Mouse (Mus musculus) heart, postnatal 36 days (tissue): Measurements from ENCODE around the gene Ttll7. TPM values are rescaled to one million over a fixed set of nuclear protein-coding genes. Genes with fewer than 3 reads are reported as not detected.

Source experiments
- DNase-seq, 2 experiments: peaks; one replicate each; pipeline ENCODE4 v3.0.0; 2021 to 2022
- intact Hi-C: fragments of 180-260 bp; cut with DNase I; formaldehyde crosslinking; loops from one replicate; pipeline ENCODE4 v1.15.1; 2025
- total RNA-seq, 2 experiments: library from RNA; stranded (reverse); gene quantifications; 2 replicates each; pipeline ENCODE4 v1.2.3; 2021

Ttll7 gene
- total RNA-seq: 1 to 10 TPM; 4.9 to 5.5 TPM

DNA sequence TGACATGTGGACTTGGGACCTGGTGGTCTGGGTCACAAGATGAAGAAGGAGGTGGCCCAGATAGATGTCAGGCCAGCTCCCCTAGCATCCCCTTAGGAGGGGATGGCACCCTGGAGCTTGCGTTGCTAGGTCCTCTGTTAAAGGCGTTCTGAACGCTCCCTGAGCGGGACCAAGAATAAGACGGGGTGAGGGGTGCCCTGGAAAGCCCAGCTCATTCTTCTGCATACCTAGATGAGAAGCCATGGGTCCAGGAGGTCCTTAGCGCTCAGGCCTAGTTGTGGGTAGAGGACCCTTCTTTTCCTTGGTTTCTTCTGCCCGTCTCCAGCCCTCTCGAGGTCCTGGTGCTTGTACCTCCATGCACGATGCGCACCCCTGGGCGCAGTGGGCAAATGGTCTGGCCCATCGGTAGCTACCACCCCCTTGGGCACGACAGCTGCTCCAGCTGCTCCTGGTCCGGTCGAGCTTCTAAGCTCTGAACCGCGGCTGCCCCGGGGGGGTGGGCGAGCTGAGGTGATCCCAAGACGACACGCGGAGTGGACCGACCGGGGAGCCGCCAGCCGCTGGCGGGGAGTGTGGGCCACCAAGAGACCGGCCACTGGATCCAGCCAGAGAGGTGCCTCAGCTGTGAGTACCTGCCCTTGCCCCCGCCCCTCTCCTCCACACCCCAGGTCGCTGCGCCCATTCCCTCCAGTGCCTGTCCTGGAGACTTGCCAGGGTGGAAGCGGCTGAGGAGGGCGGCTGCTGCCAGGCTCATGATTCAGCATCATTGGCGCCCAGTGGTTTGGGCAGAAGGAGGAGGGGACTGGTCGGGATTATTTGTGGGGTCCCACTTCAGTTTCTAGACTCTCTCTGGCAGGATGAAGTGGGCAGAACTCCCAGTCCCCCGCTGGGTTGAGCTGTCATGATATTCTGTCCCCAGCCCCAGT lies at the start of gene Ttll7:
Gene Ttll7, plus strand, starts transcription at position 402 of the 926 bp plus-strand sequence.
- intact Hi-C loops: loop anchor here (2.0 kb wide), 1 partner anchor 39 kb away; the partner anchor contains the start of gene Prkacb
- DNase-seq: peak; percentile 76 to 83

- DNase-seq: no peak
- intact Hi-C loops: loop anchor here (2.0 to 10.0 kb wide), 4 partner anchors 41 to 867 kb away; partner anchors contain the start of genes Rpf1 and Ttll7
Measured at GRCm38 (mm10) chr3:146812041-146812878, 39.9 kb upstream of the Ttll7 start.

GRCm38 (mm10) chr3:146812901-146813393 lies 39.2 kb upstream of the Ttll7 start, which contains the start of gene Prkacb:
Prkacb (minus strand) TSS chr3:146812990.
- DNase-seq: peak; percentile 94 to 97
- intact Hi-C loops: loop anchor here (2.0 to 10.0 kb wide), 4 partner anchors 40 to 868 kb away; partner anchors contain the start of genes Rpf1 and Ttll7

DNA sequence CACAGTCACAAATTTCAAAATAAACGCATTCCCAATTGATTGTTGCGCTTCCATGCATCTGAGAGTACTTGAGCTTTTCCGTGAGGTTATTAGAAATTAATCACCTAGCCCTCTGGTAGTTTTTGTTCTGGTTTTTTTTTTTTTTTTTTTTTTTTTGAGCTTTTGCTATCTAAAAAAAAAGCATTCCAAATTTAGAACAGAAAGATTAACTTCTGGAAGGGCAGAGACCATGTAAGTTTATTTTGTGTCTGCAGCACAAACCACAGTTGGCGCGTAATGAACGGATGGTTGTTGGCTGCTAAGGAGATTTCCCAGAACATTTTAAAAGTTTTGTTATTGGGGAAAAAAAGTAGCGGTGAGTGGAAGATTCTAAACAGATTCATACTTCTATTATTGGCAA lies 38.5 kb upstream of the Ttll7 start:
- DNase-seq: no peak
- intact Hi-C loops: loop anchor here (2.0 to 10.0 kb wide), 4 partner anchors 39 to 869 kb away; partner anchors contain the start of genes Rpf1 and Ttll7

DNA sequence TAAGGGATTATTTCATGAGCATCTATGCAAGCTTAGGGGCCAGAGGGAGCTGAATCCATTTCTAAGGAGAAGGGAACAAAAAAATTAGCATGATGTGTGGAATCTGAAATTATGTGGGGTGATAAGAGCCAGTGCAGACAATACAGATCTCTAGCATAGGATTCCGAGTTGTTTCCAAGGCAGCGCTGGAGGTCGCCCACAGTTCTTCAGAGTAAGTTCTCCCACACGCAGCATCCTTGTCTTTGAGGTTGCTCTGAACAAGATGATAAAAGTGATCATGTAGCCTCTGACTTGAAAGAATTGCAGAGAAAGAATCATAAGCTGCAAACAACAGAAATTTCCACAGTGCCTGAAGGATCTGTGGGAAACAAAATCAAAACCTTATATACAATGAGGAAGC lies 31.4 kb upstream of the Ttll7 start:
- intact Hi-C loops: no loop called here
- no peak for DNase-seq

GRCm38 (mm10) chr3:146842766-146843165 lies 9.4 kb upstream of the Ttll7 start:
- no peak for DNase-seq
- intact Hi-C loops: no loop called here

GRCm38 (mm10) chr3:146843470-146843869 lies 8.7 kb upstream of the Ttll7 start:
- intact Hi-C loops: no loop called here
- DNase-seq: no peak

DNA sequence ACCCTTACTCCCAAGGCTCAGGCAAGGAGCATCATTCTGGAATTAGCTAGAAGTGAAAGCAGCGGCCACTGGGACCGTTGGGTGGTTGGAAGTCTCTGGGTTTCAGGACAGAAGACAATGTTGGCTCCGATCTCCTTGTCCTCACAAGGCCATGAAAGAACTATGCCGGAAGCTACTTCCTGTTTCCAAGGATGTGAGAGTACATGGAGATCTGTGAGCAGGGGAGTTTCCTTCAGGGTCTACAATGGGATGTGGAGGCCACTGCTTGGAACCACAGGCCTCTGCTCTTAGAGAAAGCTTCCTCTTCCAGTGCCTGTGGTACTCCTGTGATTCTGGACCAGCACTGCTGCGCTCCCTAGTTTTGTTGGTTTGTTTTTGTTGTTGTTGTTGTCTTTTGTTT lies 5.9 kb upstream of the Ttll7 start:
- intact Hi-C loops: no loop called here
- peak; percentile 14 to 27 for DNase-seq

- intact Hi-C loops: loop anchor here (2.0 kb wide), 1 partner anchor 51 kb away; no protein-coding TSS in a partner anchor
- DNase-seq: no peak
Measured at GRCm38 (mm10) chr3:146848112-146848511, 4.1 kb upstream of the Ttll7 start.

GRCm38 (mm10) chr3:146849360-146849759 lies 2.8 kb upstream of the Ttll7 start:
- DNase-seq: no peak
- intact Hi-C loops: loop anchor here (2.0 kb wide), 1 partner anchor 49 kb away; no protein-coding TSS in a partner anchor

DNA sequence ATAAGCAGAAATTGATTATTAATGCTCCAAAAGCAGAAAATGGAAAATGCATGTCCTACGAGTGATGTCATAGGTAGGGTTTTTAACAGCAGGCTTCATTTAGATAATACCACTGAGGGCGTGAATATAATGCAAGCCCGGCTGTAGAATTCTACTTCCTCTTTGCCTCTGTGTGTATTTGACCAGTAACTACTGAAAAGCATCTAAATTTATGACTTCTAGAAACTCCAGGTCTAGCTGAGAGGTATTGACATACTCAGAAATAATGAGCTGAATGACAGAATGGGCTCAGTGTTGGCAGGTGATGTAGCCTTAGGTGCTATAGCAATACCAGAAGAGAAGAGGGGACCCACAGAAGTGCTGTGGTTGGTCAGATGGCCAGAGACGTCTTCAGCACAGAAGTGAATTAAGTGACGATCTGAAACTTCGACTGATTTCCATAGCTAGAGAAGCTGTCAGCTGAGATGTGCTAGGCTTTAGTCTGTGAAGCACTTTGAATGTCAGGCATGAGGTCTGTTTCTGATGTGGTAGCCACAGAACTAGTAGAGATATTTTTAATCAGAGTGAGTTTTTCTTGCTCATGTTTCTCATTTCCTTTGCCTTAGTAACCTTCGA lies 2.4 kb downstream of the Ttll7 start:
- intact Hi-C loops: no loop called here

DNA sequence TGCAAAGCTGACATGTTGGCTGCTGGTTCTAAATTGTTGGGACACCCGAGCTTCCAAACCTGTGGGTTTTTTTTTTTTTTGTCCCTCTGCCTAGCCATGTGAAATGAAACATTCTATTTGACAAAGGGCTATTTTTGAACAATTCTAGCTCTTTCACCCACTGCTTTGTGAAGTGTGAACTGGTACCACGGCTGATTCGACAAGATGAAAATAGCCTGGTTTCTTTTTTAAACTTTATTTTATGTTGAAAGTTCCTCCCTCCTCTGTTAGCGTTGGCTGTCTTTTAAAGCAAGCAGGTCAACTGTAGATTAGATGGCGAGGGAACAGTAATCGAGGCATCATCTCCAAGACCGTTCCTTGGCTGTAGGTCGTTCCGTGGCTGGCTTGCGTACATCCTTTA lies 5.2 kb downstream of the Ttll7 start:
- intact Hi-C loops: no loop called here
- no peak for DNase-seq

More for the DNA sequence above, 2.4 kb downstream of the Ttll7 start:
- no peak for DNase-seq

DNA sequence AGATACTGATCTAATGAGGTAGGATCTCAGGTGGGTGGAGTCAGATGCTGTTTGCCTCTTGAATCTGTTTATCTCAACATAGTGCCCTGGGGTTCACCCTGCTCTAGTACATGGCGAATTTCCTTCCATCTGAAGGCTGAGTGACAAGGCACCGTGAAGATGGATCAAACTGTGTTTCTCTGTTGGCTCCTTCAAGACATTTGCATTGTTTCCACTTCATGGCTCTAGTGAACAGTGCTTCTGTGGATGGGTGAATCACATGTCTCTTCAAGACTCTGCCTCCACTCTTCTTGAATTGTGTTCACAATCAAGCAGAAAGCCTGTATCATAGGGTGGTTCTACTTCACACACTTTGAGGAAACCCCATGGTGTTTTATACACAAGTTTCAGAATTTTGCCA lies 8.1 kb downstream of the Ttll7 start:
- no peak for DNase-seq
- intact Hi-C loops: no loop called here

GRCm38 (mm10) chr3:146866563-146866962 lies 14.4 kb downstream of the Ttll7 start:
- intact Hi-C loops: no loop called here
- no peak for DNase-seq

DNA sequence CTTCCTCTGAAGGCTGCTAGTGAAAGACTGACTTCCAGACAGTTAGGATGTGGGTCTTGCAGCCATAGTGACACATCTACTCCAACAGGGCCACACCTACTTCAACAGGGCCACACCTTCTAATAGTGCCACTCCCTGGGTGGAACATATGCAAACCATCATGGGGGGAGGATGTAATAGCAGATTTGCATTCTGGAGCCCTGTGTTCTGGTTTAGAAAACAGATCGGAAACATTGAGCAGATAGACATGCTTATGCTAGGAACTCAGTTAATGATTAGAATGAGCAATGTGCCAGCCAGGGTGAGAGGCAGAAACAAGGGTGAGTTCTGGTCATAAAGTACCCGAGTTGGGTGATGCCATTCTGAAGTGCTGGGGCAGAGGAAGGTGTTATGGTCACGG lies 19.8 kb downstream of the Ttll7 start:
- intact Hi-C loops: no loop called here
- no peak for DNase-seq

GRCm38 (mm10) chr3:146875929-146876328 lies 23.8 kb downstream of the Ttll7 start:
- peak in 1 of 2 experiments; percentile 20 for DNase-seq
- intact Hi-C loops: no loop called here

DNA sequence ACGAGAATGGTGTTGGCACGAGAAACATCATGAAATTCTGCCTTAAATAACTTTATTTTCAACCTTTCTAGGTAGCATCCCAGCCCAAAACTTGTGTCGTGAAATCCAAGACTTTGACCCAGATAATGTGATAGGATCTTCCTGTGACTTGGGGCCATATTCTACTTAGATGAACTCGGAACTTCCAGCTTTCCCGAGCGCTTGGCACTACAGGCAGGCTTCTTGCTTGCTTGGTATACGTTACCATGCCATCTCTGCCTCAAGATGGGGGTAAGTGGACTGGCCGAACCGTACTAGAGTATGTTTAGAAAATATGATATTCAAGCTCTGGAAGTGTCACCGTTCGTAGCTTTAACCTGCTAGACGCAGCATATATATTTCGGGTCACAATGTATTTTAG lies 41.8 kb downstream of the Ttll7 start:
- intact Hi-C loops: no loop called here
- DNase-seq: no peak

DNA sequence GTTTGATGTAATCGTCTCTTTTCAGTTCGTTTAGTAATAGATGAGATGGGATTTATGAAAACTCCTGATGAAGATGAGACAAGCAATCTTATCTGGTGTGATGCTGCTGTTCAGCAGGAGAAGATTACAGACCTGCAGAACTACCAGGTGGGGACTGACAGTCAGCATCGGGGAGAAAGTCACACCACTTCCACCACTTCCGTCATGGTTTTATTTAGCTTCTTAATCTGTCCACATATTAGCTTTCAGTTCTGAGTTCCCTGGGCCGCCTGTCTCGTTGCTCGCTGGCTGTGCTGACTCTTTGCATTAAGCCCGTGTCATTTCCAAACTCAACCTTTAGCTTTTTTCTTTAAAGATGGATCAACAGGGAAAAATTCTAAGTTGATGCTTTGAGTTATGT lies 44.4 kb downstream of the Ttll7 start:
- intact Hi-C loops: no loop called here
- DNase-seq: no peak

GRCm38 (mm10) chr3:146900094-146900493 lies 47.9 kb downstream of the Ttll7 start:
- intact Hi-C loops: no loop called here
- peak in 1 of 2 experiments; percentile 18 for DNase-seq

GRCm38 (mm10) chr3:146901729-146902128 lies 49.6 kb downstream of the Ttll7 start:
- intact Hi-C loops: no loop called here
- DNase-seq: no peak
